Comparison of ENCODE assay signal across 16 mouse cellular contexts in the genomic region with DNA sequence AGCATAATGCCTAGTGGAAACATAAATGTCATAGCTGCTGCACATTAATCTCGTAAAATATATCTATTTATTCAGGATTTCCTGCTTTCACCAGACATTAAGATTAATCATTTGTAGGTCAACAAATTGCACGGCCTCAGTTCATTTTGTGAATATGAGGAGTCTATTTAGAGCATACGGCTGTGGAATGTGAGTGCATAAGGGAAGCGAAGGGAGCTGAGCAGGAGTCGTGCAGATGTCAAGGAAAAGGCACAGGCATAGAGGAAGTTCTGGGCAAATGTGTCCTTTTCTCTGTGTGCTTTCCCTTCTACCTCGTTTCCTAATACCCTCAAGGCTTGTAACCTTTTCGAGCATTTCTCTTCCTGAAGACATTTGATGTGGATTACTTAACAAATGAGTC.
"Had no signal": no experiment of that assay in that cellular context is flagged by ENCODE, and none has a peak within 500 bp of the region (broad histone marks: within the 10 kb centered on the region; RNA-seq: fewer than 3 reads in every experiment).

No protein-coding gene starts in this region.

- H3K36me3 ChIP-seq: limb, embryonic 10.5 days; liver, embryonic 15.5 days; midbrain, embryonic 12.5 days; neural tube, embryonic 15.5 days had no signal

- DNase-seq: lung, adult 2 months; lung, postnatal 14 days; right cerebral cortex, adult 18-20 months; right cerebral cortex, postnatal 25 days; thymus, postnatal 36 days had no signal

- H3K4me3 ChIP-seq: left cerebral cortex, adult 2 months; limb, embryonic 10.5 days; liver, embryonic 15.5 days; megakaryocyte, embryonic 14.5 days; midbrain, embryonic 12.5 days; myocyte; neural tube, embryonic 15.5 days had no signal

- H3K27me3 ChIP-seq: liver, embryonic 15.5 days; megakaryocyte, embryonic 14.5 days; midbrain, embryonic 12.5 days; neural tube, embryonic 15.5 days had no signal

- H3K9me3 ChIP-seq: limb, embryonic 10.5 days; liver, embryonic 15.5 days; megakaryocyte, embryonic 14.5 days; midbrain, embryonic 12.5 days; neural tube, embryonic 15.5 days had no signal

- ATAC-seq: inflammation-experienced regulatory T-cells, adult 6 months; intestine, postnatal 0 days had no signal

- H3K4me2 ChIP-seq: liver, embryonic 11.5 days; liver, embryonic 15.5 days; midbrain, embryonic 12.5 days; neural tube, embryonic 15.5 days had no signal

- H3K4me1 ChIP-seq: limb, embryonic 10.5 days; liver, embryonic 15.5 days; megakaryocyte, embryonic 14.5 days; midbrain, embryonic 12.5 days; neural tube, embryonic 15.5 days had no signal

- H3K9ac ChIP-seq: liver, embryonic 15.5 days; midbrain, embryonic 12.5 days; neural tube, embryonic 15.5 days had no signal

- H3K27ac ChIP-seq: left cerebral cortex, adult 2 months; limb, embryonic 10.5 days; liver, embryonic 15.5 days; macrophage; midbrain, embryonic 12.5 days; neural tube, embryonic 15.5 days had no signal
